In genomic region chr19:3574593-3575094, GRCm38 (mm10) we compare ENCODE assay signal across 9 mouse cellular contexts. TPM values are rescaled to one million over a fixed set of nuclear protein-coding genes. Genes with fewer than 3 reads are reported as not detected.
A peak's percentile ranks its signal among the peaks of the same experiment; 100 is the strongest.
DNase-seq lines count a peak whose midpoint lies in the region; ATAC-seq and TF ChIP-seq lines count a peak whose summit lies in the region.
"Had no signal": no experiment of that assay in that cellular context is flagged by ENCODE, and none has a peak within 500 bp of the region (broad histone marks: within the 10 kb centered on the region; RNA-seq: fewer than 3 reads in every experiment).

No protein-coding gene starts in this region.

- peak overlapping the region; percentile 100 for H3K27ac ChIP-seq in gastrocnemius, adult 2 months
- peak overlapping the region; percentile 90 for H3K27ac ChIP-seq in forebrain, embryonic 13.5 days
- peak overlapping the region; percentile 80 for H3K27ac ChIP-seq in liver, embryonic 11.5 days (ENCODE audit: low read depth, low read length)
- H3K27ac ChIP-seq in stomach, embryonic 14.5 days (ENCODE audit: low read length) = peak overlapping the region; percentile 96; the same call in 1 of the 2 replicates

- H3K9ac ChIP-seq in forebrain, embryonic 13.5 days = peak overlapping the region; percentile 89
- peak overlapping the region; percentile 81 for H3K9ac ChIP-seq in liver, embryonic 11.5 days (ENCODE audit: low read depth, low read length)
- peak overlapping the region; percentile 84 for H3K9ac ChIP-seq in stomach, embryonic 14.5 days (replicated peaks; ENCODE audit: low read depth, low read length)

- ATAC-seq in forebrain, embryonic 13.5 days = no peak
- no peak for ATAC-seq in liver, embryonic 11.5 days (replicated peaks; ENCODE audit: low FRiP score)
- no peak for ATAC-seq in stomach, embryonic 14.5 days (ENCODE audit: insufficient number of reproducible peaks, insufficient read depth, low FRiP score, low read depth)

- no peaks in the 10 kb centered on the region for H3K36me3 ChIP-seq in forebrain, embryonic 13.5 days (ENCODE audit: poor library complexity, severe bottlenecking)
- H3K36me3 ChIP-seq in liver, embryonic 11.5 days (ENCODE audit: control insufficient read depth, insufficient read depth, low read length) = no peaks in the 10 kb centered on the region
- no peaks in the 10 kb centered on the region for H3K36me3 ChIP-seq in stomach, embryonic 14.5 days (ENCODE audit: control insufficient read depth, insufficient read depth, low read length)

- peak overlapping the region; percentile 84 for H3K4me2 ChIP-seq in forebrain, embryonic 13.5 days
- peak overlapping the region; percentile 96 for H3K4me2 ChIP-seq in liver, embryonic 11.5 days
- H3K4me2 ChIP-seq in stomach, embryonic 14.5 days (replicated peaks; ENCODE audit: low read depth, low read length) = peak overlapping the region; percentile 61

- peaks cover 27% of the 10 kb centered on the region for H3K4me1 ChIP-seq in forebrain, embryonic 13.5 days
- H3K4me1 ChIP-seq in liver, embryonic 11.5 days (replicated peaks; ENCODE audit: control insufficient read depth, insufficient read depth, low read length) = peaks cover 29% of the 10 kb centered on the region
- H3K4me1 ChIP-seq in stomach, embryonic 14.5 days (ENCODE audit: control insufficient read depth, insufficient read depth, low read length) = peaks cover 14% of the 10 kb centered on the region

- H3K9me3 ChIP-seq in forebrain, embryonic 13.5 days (replicated peaks) = no peaks in the 10 kb centered on the region
- no peaks in the 10 kb centered on the region for H3K9me3 ChIP-seq in liver, embryonic 11.5 days (ENCODE audit: control insufficient read depth, low read length)
- no peaks in the 10 kb centered on the region for H3K9me3 ChIP-seq in stomach, embryonic 14.5 days (ENCODE audit: control insufficient read depth, low read depth, low read length)

- DNase-seq in gastrocnemius, adult 2 months = no peak
- no peak for DNase-seq in gastrocnemius, adult 8-10 months (ENCODE audit: low spot score in 2 of 2)
- DNase-seq in CD4-positive helper T cell, adult 2 months (ENCODE audit: low read depth, low spot score) = peak; percentile 42
- DNase-seq in liver, embryonic 11.5 days (ENCODE audit: low spot score) = no peak
- DNase-seq in thymus, postnatal 4 days = no peak
- DNase-seq in MN1 (ENCODE audit: low spot score) = no peak

- peak overlapping the region; percentile 90 for H3K4me3 ChIP-seq in gastrocnemius, adult 2 months
- H3K4me3 ChIP-seq in forebrain, embryonic 13.5 days = peak overlapping the region; percentile 89
- peak overlapping the region; percentile 80 for H3K4me3 ChIP-seq in liver, embryonic 11.5 days (ENCODE audit: low read depth, low read length)
- H3K4me3 ChIP-seq in stomach, embryonic 14.5 days (ENCODE audit: low read depth, low read length) = peak overlapping the region; percentile 94

- 3% methylated on average over 9 of the region's 9 CpGs for WGBS in forebrain, embryonic 13.5 days
- 2% methylated on average over 9 of the region's 9 CpGs for WGBS in liver, embryonic 11.5 days
- under 1% methylated on average over 9 of the region's 9 CpGs for WGBS in stomach, embryonic 14.5 days

- H3K27me3 ChIP-seq in forebrain, embryonic 13.5 days = no peaks in the 10 kb centered on the region
- H3K27me3 ChIP-seq in liver, embryonic 11.5 days (replicated peaks; ENCODE audit: control insufficient read depth, insufficient read depth, low read length) = no peaks in the 10 kb centered on the region
- no peaks in the 10 kb centered on the region for H3K27me3 ChIP-seq in stomach, embryonic 14.5 days (ENCODE audit: control insufficient read depth, insufficient read depth, low read length)
- H3K27me3 ChIP-seq: Patski had no signal

- TF ChIP-seq CTCF in gastrocnemius, adult 2 months (IDR thresholded peaks at IDR 0.05) = no peak

- intact Hi-C loops in gastrocnemius, adult 2 months (cut with DNase I) = no loop called here

RNA-seq across cellular contexts. Expression of gene Ppp6r3, which starts 0.9 kb away (rescaled TPM):
- total RNA-seq in gastrocnemius, adult 2 months (2021) = 10 to 100 TPM; 66.1 to 70.5 TPM
- total RNA-seq in gastrocnemius, adult 8-10 months (2022) = 10 to 100 TPM; 54.6 to 64.5 (median 59.5) TPM
- polyA plus RNA-seq in forebrain, embryonic 13.5 days (2015; fragmentation: Nextera tagmentation; extraction: Ambion mirVana) = 64.4 and 72.2 TPM in 2 replicates
- 53.9 and 58.9 TPM in 2 replicates for polyA plus RNA-seq in liver, embryonic 11.5 days (2014; fragmentation: Nextera tagmentation; extraction: Ambion mirVana)
- polyA plus RNA-seq in stomach, embryonic 14.5 days (2014; fragmentation: Nextera tagmentation; extraction: Ambion mirVana) = 68.7 and 70.3 TPM in 2 replicates
